In genomic region chr15:99772277-99772880, GRCm38 (mm10) we compare ENCODE assay signal across 8 mouse cellular contexts. TPM values are rescaled to one million over a fixed set of nuclear protein-coding genes. Genes with fewer than 3 reads are reported as not detected.
DNase-seq lines count a peak whose midpoint lies in the region; ATAC-seq and TF ChIP-seq lines count a peak whose summit lies in the region.

No protein-coding gene starts in this region.

- H3K27me3 ChIP-seq in C2C12 (ENCODE audit: control insufficient read depth, insufficient read depth, insufficient read length): no peaks in the 10 kb centered on the region
- no peaks in the 10 kb centered on the region for H3K27me3 ChIP-seq in heart, embryonic 10.5 days (ENCODE audit: insufficient read depth, poor library complexity, severe bottlenecking)
- H3K27me3 ChIP-seq in kidney, embryonic 15.5 days: no peaks in the 10 kb centered on the region
- H3K27me3 ChIP-seq in limb, embryonic 15.5 days: no peaks in the 10 kb centered on the region
- no peaks in the 10 kb centered on the region for H3K27me3 ChIP-seq in midbrain, postnatal 0 days (ENCODE audit: insufficient read depth, low read length)

- H3K79me3 ChIP-seq in C2C12 (ENCODE audit: low read depth): peaks cover 40% of the 10 kb centered on the region

- H3K27ac ChIP-seq in heart, embryonic 10.5 days: peak overlapping the region; percentile 92
- peak overlapping the region; percentile 98 for H3K27ac ChIP-seq in kidney, embryonic 15.5 days
- H3K27ac ChIP-seq in limb, embryonic 15.5 days: peak overlapping the region; percentile 95
- peak overlapping the region; percentile 91 for H3K27ac ChIP-seq in midbrain, postnatal 0 days (ENCODE audit: low read depth, low read length)

- H3K4me2 ChIP-seq in kidney, embryonic 15.5 days: peak overlapping the region; percentile 86
- peak overlapping the region; percentile 72 for H3K4me2 ChIP-seq in limb, embryonic 15.5 days
- peak overlapping the region; percentile 75 for H3K4me2 ChIP-seq in midbrain, postnatal 0 days (ENCODE audit: low read depth, low read length, poor library complexity, severe bottlenecking)

- TF ChIP-seq CTCF in C2C12 (IDR thresholded peaks at IDR 0.05; ENCODE audit: control insufficient read depth, insufficient read depth, insufficient read length): no peak
- no peak for TF ChIP-seq CTCF in midbrain, postnatal 0 days (IDR thresholded peaks at IDR 0.05)

- peak; percentile 90 for DNase-seq in brain, adult 2 months (ENCODE audit: low read depth, low spot score)
- peak; percentile 96 for DNase-seq in heart, embryonic 10.5 days (ENCODE audit: low spot score)
- DNase-seq in midbrain, postnatal 0 days (ENCODE audit: low spot score): peak; percentile 84
- peak; percentile 63 to 80 for DNase-seq in spleen, postnatal 10 days (ENCODE audit: low spot score in 2 of 2)

- WGBS in heart, embryonic 10.5 days: under 1% methylated on average over 37 of the region's 41 CpGs
- under 1% methylated on average over 40 of the region's 41 CpGs for WGBS in kidney, embryonic 15.5 days
- under 1% methylated on average over 41 of the region's 41 CpGs for WGBS in limb, embryonic 15.5 days
- WGBS in midbrain, postnatal 0 days: 0% methylated on average over 30 of the region's 41 CpGs

- H3K4me1 ChIP-seq in heart, embryonic 10.5 days: peaks cover 21% of the 10 kb centered on the region
- H3K4me1 ChIP-seq in kidney, embryonic 15.5 days: peaks cover 29% of the 10 kb centered on the region
- H3K4me1 ChIP-seq in limb, embryonic 15.5 days: peaks cover 8% of the 10 kb centered on the region; the same call in 1 of the 2 replicates
- H3K4me1 ChIP-seq in midbrain, postnatal 0 days (ENCODE audit: insufficient read depth, low read length): no peaks in the 10 kb centered on the region; the same call in 1 of the 2 replicates

- peak overlapping the region; percentile 68 for H3ac ChIP-seq in C2C12 (ENCODE audit: control insufficient read depth, insufficient read length, low read depth)

- peaks cover 3% of the 10 kb centered on the region for H3K36me3 ChIP-seq in C2C12 (ENCODE audit: control insufficient read depth, insufficient read depth)
- H3K36me3 ChIP-seq in heart, embryonic 10.5 days: no peaks in the 10 kb centered on the region
- no peaks in the 10 kb centered on the region for H3K36me3 ChIP-seq in kidney, embryonic 15.5 days
- H3K36me3 ChIP-seq in limb, embryonic 15.5 days: no peaks in the 10 kb centered on the region
- H3K36me3 ChIP-seq in midbrain, postnatal 0 days (ENCODE audit: insufficient read depth, low read length): no peaks in the 10 kb centered on the region

- peak overlapping the region; percentile 86 for H3K4me3 ChIP-seq in C2C12 (ENCODE audit: insufficient read depth, poor library complexity, severe bottlenecking)
- H3K4me3 ChIP-seq in heart, embryonic 10.5 days: peak overlapping the region; percentile 94
- peak overlapping the region; percentile 89 for H3K4me3 ChIP-seq in kidney, embryonic 15.5 days (replicated peaks)
- peak overlapping the region; percentile 78 for H3K4me3 ChIP-seq in limb, embryonic 15.5 days
- H3K4me3 ChIP-seq in midbrain, postnatal 0 days (ENCODE audit: low read depth, low read length): peak overlapping the region; percentile 77

- no peaks in the 10 kb centered on the region for H3K9me3 ChIP-seq in heart, embryonic 10.5 days
- no peaks in the 10 kb centered on the region for H3K9me3 ChIP-seq in kidney, embryonic 15.5 days (replicated peaks)
- no peaks in the 10 kb centered on the region for H3K9me3 ChIP-seq in limb, embryonic 15.5 days
- H3K9me3 ChIP-seq in midbrain, postnatal 0 days (ENCODE audit: low read length): no peaks in the 10 kb centered on the region

- H3K9ac ChIP-seq in kidney, embryonic 15.5 days: peak overlapping the region; percentile 88
- H3K9ac ChIP-seq in limb, embryonic 15.5 days: peak overlapping the region; percentile 74
- peak overlapping the region; percentile 88 for H3K9ac ChIP-seq in midbrain, postnatal 0 days (replicated peaks; ENCODE audit: low read length, poor library complexity, severe bottlenecking)

- 0 out of 2 replicates have a peak, but pooled peaks have one; percentile 33 for ATAC-seq in erythroblast, adult 5-6 weeks (replicated peaks; ENCODE audit: low FRiP score, poor library complexity, severe bottlenecking)
- ATAC-seq in kidney, embryonic 15.5 days (replicated peaks; ENCODE audit: low FRiP score): peak; percentile 95
- ATAC-seq in limb, embryonic 15.5 days (ENCODE audit: insufficient number of reproducible peaks, low FRiP score, low TSS enrichment, low read depth): peak; percentile 92
- ATAC-seq in midbrain, postnatal 0 days (ENCODE audit: low FRiP score): peak; percentile 86

- H3K79me2 ChIP-seq in C2C12 (ENCODE audit: control insufficient read depth, insufficient read depth): peaks cover 45% of the 10 kb centered on the region

TF ChIP-seq in C2C12, 6 proteins besides CTCF, POLR2A, EP300 and RAD21:
- TF ChIP-seq MYOD1 (IDR thresholded peaks at IDR 0.05; ENCODE audit: control insufficient read depth, insufficient read length, low read depth) (no peak), CEBPB (IDR thresholded peaks at IDR 0.05; ENCODE audit: low read depth) (no peak), USF1 (IDR thresholded peaks at IDR 0.05; ENCODE audit: low read depth) (no peak), MAX (IDR thresholded peaks at IDR 0.05) (no peak), FOSL1 (IDR thresholded peaks at IDR 0.05; ENCODE audit: insufficient read depth, low read length, poor library complexity, severe bottlenecking) (no peak), MYOG (IDR thresholded peaks at IDR 0.05; ENCODE audit: control insufficient read depth, extremely low read depth, insufficient read length) (no peak)

RNA-seq across cellular contexts. Expression of gene Cers5, which starts 0.3 kb away (rescaled TPM):
- polyA plus RNA-seq in C2C12 (2012; fragmentation: generic; extraction: Trizol): 101 TPM
- total RNA-seq in erythroblast, adult 5-6 weeks (2015; ENCODE audit: low replicate concordance): 9.2 and 11.3 TPM in 2 replicates
- total RNA-seq in erythroblast, adult 5-6 weeks (2017; ENCODE audit: low replicate concordance): 1.4 and 5.9 TPM in 2 replicates
- polyA plus RNA-seq in heart, embryonic 10.5 days (2016; fragmentation: Nextera tagmentation; extraction: Ambion mirVana): 56.5 and 60.3 TPM in 2 replicates
- polyA plus RNA-seq in kidney, embryonic 15.5 days (2015; fragmentation: Nextera tagmentation; extraction: Ambion mirVana): 79.9 and 81.6 TPM in 2 replicates
- 83.6 and 84.8 TPM in 2 replicates for polyA plus RNA-seq in limb, embryonic 15.5 days (2015; fragmentation: Nextera tagmentation; extraction: Ambion mirVana)
- 93.5 and 94.2 TPM in 2 replicates for total RNA-seq in midbrain, postnatal 0 days (2014; rRNA removed)
- polyA plus RNA-seq in midbrain, postnatal 0 days (2015; fragmentation: Nextera tagmentation; extraction: Ambion mirVana): 75.8 and 76.8 TPM in 2 replicates

RNA-seq across cellular contexts. Expression of gene Cox14, which starts 47.0 kb away (rescaled TPM):
- 210 TPM for polyA plus RNA-seq in C2C12 (2012; fragmentation: generic; extraction: Trizol)
- total RNA-seq in erythroblast, adult 5-6 weeks (2015; ENCODE audit: low replicate concordance): 10.4 and 15.3 TPM in 2 replicates
- total RNA-seq in erythroblast, adult 5-6 weeks (2017; ENCODE audit: low replicate concordance): 5.6 and 9.1 TPM in 2 replicates
- 164 and 187 TPM in 2 replicates for polyA plus RNA-seq in heart, embryonic 10.5 days (2016; fragmentation: Nextera tagmentation; extraction: Ambion mirVana)
- polyA plus RNA-seq in kidney, embryonic 15.5 days (2015; fragmentation: Nextera tagmentation; extraction: Ambion mirVana): 184 and 185 TPM in 2 replicates
- 162 and 175 TPM in 2 replicates for polyA plus RNA-seq in limb, embryonic 15.5 days (2015; fragmentation: Nextera tagmentation; extraction: Ambion mirVana)
- 60.9 and 67.2 TPM in 2 replicates for total RNA-seq in midbrain, postnatal 0 days (2014; rRNA removed)
- 165 and 180 TPM in 2 replicates for polyA plus RNA-seq in midbrain, postnatal 0 days (2015; fragmentation: Nextera tagmentation; extraction: Ambion mirVana)

RNA-seq across cellular contexts. Expression of gene Gpd1, which starts 55.1 kb away (rescaled TPM):
- 0.64 TPM for polyA plus RNA-seq in C2C12 (2012; fragmentation: generic; extraction: Trizol)
- 0.19 and 0.63 TPM in 2 replicates for total RNA-seq in erythroblast, adult 5-6 weeks (2015; ENCODE audit: low replicate concordance)
- 2.1 and 3.6 TPM in 2 replicates for total RNA-seq in erythroblast, adult 5-6 weeks (2017; ENCODE audit: low replicate concordance)
- 0.74 and 0.87 TPM in 2 replicates for polyA plus RNA-seq in heart, embryonic 10.5 days (2016; fragmentation: Nextera tagmentation; extraction: Ambion mirVana)
- polyA plus RNA-seq in kidney, embryonic 15.5 days (2015; fragmentation: Nextera tagmentation; extraction: Ambion mirVana): 23.0 and 28.5 TPM in 2 replicates
- 0.42 and 4.3 TPM in 2 replicates for polyA plus RNA-seq in limb, embryonic 15.5 days (2015; fragmentation: Nextera tagmentation; extraction: Ambion mirVana)
- 2.8 and 3.3 TPM in 2 replicates for total RNA-seq in midbrain, postnatal 0 days (2014; rRNA removed)
- 1.1 and 1.2 TPM in 2 replicates for polyA plus RNA-seq in midbrain, postnatal 0 days (2015; fragmentation: Nextera tagmentation; extraction: Ambion mirVana)

Comparison
In these comparisons a context has a peak if more than half of its experiments do, and no peak if none do; other contexts are left out.
1. Peak in every context shown above with its lines: DNase-seq, ATAC-seq, H3K4me3 ChIP-seq and H3K27ac ChIP-seq.
2. ATAC-seq: peak in every context shown above with its lines; median percentile 95 in kidney, embryonic 15.5 days; 92 in limb, embryonic 15.5 days; 86 in midbrain, postnatal 0 days; 33 in erythroblast, adult 5-6 weeks.